Mouse (Mus musculus) lung, adult 18-20 months (tissue): ENCODE measurements around the gene C1qtnf5.

Source experiments
- DNase-seq, 2 experiments: peaks; one replicate each; pipeline ENCODE4 v3.0.0; 2022; ENCODE audit warnings: mixed read lengths in 2 of 2

C1qtnf5 gene

GRCm38 (mm10) chr9:44133287-44133686 lies 26.2 kb downstream of the C1qtnf5 start:
- DNase-seq, result peak in 1 of 2 experiments; percentile 10

- DNase-seq, result peak; percentile 71 to 77
Measured at GRCm38 (mm10) chr9:44134101-44134850, 27.2 kb downstream of the C1qtnf5 start, which contains the start of gene Mcam. Mcam (plus strand) TSS chr9:44134469.

- DNase-seq, result peak; percentile 49 to 61
Measured at GRCm38 (mm10) chr9:44134851-44135730, 28.0 kb downstream of the C1qtnf5 start.

GRCm38 (mm10) chr9:44135731-44136411 lies 28.8 kb downstream of the C1qtnf5 start:
- peak in 1 of 2 experiments; percentile 25 for DNase-seq

GRCm38 (mm10) chr9:44137846-44138245 lies 30.8 kb downstream of the C1qtnf5 start:
- DNase-seq, result peak in 1 of 2 experiments; percentile 11

GRCm38 (mm10) chr9:44141951-44142350 lies 34.9 kb downstream of the C1qtnf5 start:
- DNase-seq, result no peak

GRCm38 (mm10) chr9:44143421-44143820 lies 36.4 kb downstream of the C1qtnf5 start:
- DNase-seq, result no peak

- peak; percentile 41 for DNase-seq
Measured at GRCm38 (mm10) chr9:44144023-44144717, 37.1 kb downstream of the C1qtnf5 start.

- no peak for DNase-seq
Measured at GRCm38 (mm10) chr9:44144718-44145060, 37.6 kb downstream of the C1qtnf5 start.

- DNase-seq, result peak in 1 of 2 experiments; percentile 28
Measured at GRCm38 (mm10) chr9:44147290-44147689, 40.2 kb downstream of the C1qtnf5 start.
